ENCODE assay signal across 11 mouse cellular contexts in the genomic region with DNA sequence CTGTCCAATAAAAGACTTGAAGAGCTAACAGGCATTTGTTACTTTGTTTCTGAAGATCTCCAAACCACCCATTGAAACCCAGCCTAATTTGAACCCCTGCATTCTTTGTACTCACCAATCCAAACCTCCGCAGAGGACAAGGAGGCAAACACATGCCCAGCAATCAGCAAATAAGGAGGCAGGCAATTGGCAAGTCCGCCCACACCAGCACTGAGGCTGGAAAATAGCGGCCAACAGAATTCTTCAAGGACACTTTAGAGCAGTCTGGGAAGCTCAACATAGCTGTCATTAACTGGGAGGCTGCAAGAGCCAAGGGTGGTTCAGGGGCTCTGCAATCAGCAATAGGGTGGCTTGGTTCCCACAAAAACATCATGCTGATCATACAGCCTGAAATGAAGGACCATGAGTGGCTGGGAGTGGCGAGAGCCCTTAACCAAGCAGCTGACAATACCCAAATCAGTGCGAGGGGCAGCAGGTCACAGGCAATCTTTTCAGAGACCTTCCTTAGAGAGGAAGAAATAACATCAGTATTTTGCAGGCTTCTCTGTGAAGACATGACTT.
DNase-seq lines count a peak whose midpoint lies in the region; ATAC-seq lines count a peak whose summit lies in the region.
"Had no signal": no experiment of that assay in that cellular context is flagged by ENCODE, and none has a peak within 500 bp of the region (broad histone marks: within the 10 kb centered on the region; RNA-seq: fewer than 3 reads in every experiment).

No protein-coding gene starts in this region.

- ATAC-seq in forebrain, embryonic 14.5 days: peak; percentile 93
- ATAC-seq in lung, embryonic 15.5 days (ENCODE audit: borderline replicate concordance, extremely low read depth, low FRiP score, low TSS enrichment): peak; percentile 64; the same call in 1 of the 2 replicates
- no peak for ATAC-seq in cerebellum, adult (ENCODE audit: insufficient number of reproducible peaks, low FRiP score, low TSS enrichment)

- H3K36me3 ChIP-seq in forebrain, embryonic 14.5 days (ENCODE audit: control insufficient read depth, insufficient read depth, low read length): no peaks in the 10 kb centered on the region
- H3K36me3 ChIP-seq in lung, embryonic 15.5 days: no peaks in the 10 kb centered on the region
- H3K36me3 ChIP-seq: G1E; liver, embryonic 15.5 days had no signal

- intact Hi-C loops in left cerebral cortex, postnatal 14 days (cut with DNase I): no loop called here
- intact Hi-C loops in heart, postnatal 14 days (cut with DNase I): no loop called here

- no peak overlapping the region; the same call in 1 of the 2 replicates for H3K9ac ChIP-seq in forebrain, embryonic 14.5 days (ENCODE audit: low read length)
- no peak overlapping the region for H3K9ac ChIP-seq in lung, embryonic 15.5 days
- H3K9ac ChIP-seq: liver, embryonic 15.5 days had no signal

- no peaks in the 10 kb centered on the region for H3K9me3 ChIP-seq in forebrain, embryonic 14.5 days (replicated peaks; ENCODE audit: control insufficient read depth, low read length)
- no peaks in the 10 kb centered on the region for H3K9me3 ChIP-seq in lung, embryonic 15.5 days
- H3K9me3 ChIP-seq: G1E; liver, embryonic 15.5 days had no signal

- DNase-seq in left cerebral cortex, postnatal 14 days (ENCODE audit: low spot score in 2 of 2): peak; percentile 12 to 18
- DNase-seq in left cerebral cortex, adult 8-10 months (ENCODE audit: low spot score in 2 of 2): no peak
- peak; percentile 78 for DNase-seq in forebrain, embryonic 14.5 days (ENCODE audit: low spot score)
- peak; percentile 24 to 47 for DNase-seq in heart, postnatal 14 days
- peak; percentile 4 for DNase-seq in right cerebral cortex, postnatal 25 days
- no peak for DNase-seq in urinary bladder, postnatal 25 days (ENCODE audit: low spot score)

- WGBS in forebrain, embryonic 14.5 days: 16% methylated on average over 5 of the region's 5 CpGs
- WGBS in lung, embryonic 15.5 days: 32% methylated on average over 5 of the region's 5 CpGs

- peak overlapping the region; percentile 65; the same call in 1 of the 2 replicates for H3K27ac ChIP-seq in forebrain, embryonic 14.5 days (ENCODE audit: low read depth, low read length)
- no peak overlapping the region for H3K27ac ChIP-seq in lung, embryonic 15.5 days
- H3K27ac ChIP-seq: liver, embryonic 15.5 days had no signal

- peaks cover 6% of the 10 kb centered on the region; the same call in 1 of the 2 replicates for H3K4me1 ChIP-seq in forebrain, embryonic 14.5 days (ENCODE audit: control insufficient read depth, insufficient read depth, low read length)
- peaks cover 5% of the 10 kb centered on the region; the same call in 1 of the 2 replicates for H3K4me1 ChIP-seq in lung, embryonic 15.5 days
- H3K4me1 ChIP-seq: liver, embryonic 15.5 days had no signal

- H3K4me2 ChIP-seq in forebrain, embryonic 14.5 days (ENCODE audit: low read length): no peak overlapping the region
- H3K4me2 ChIP-seq in lung, embryonic 15.5 days: no peak overlapping the region
- H3K4me2 ChIP-seq: liver, embryonic 15.5 days had no signal

- H3K27me3 ChIP-seq in forebrain, embryonic 14.5 days (replicated peaks; ENCODE audit: control insufficient read depth, insufficient read depth, low read length): no peaks in the 10 kb centered on the region
- H3K27me3 ChIP-seq in lung, embryonic 15.5 days: no peaks in the 10 kb centered on the region
- H3K27me3 ChIP-seq: liver, embryonic 15.5 days had no signal

- no peak overlapping the region for H3K4me3 ChIP-seq in forebrain, embryonic 14.5 days (ENCODE audit: low read depth, low read length)
- H3K4me3 ChIP-seq in lung, embryonic 15.5 days: no peak overlapping the region
- H3K4me3 ChIP-seq: erythroblast, embryonic 14.5 days; liver, embryonic 15.5 days had no signal

Comparison
In these comparisons a context has a peak if more than half of its experiments do, and no peak if none do; other contexts are left out.
1. DNase-seq: peak in left cerebral cortex, postnatal 14 days (2 of 2), forebrain, embryonic 14.5 days (single experiment), heart, postnatal 14 days (2 of 2) and right cerebral cortex, postnatal 25 days (single experiment); none in left cerebral cortex, adult 8-10 months (0 of 2) and urinary bladder, postnatal 25 days (single experiment).